ENCODE assay signal across 15 mouse cellular contexts in genomic region chr5:122923871-122924465, GRCm38 (mm10).
DNase-seq lines count a peak whose midpoint lies in the region; ATAC-seq and TF ChIP-seq lines count a peak whose summit lies in the region.
"Had no signal": no experiment of that assay in that cellular context is flagged by ENCODE, and none has a peak within 500 bp of the region (broad histone marks: within the 10 kb centered on the region; RNA-seq: fewer than 3 reads in every experiment).

No protein-coding gene starts in this region.

- 0 out of 2 replicates have a peak overlapping the region, but pooled peaks have one; percentile 15 for H3K9ac ChIP-seq in hindbrain, embryonic 13.5 days
- H3K9ac ChIP-seq in hindbrain, postnatal 0 days (replicated peaks; ENCODE audit: low read length) = no peak overlapping the region
- no peak overlapping the region for H3K9ac ChIP-seq in midbrain, postnatal 0 days (replicated peaks; ENCODE audit: low read length, poor library complexity, severe bottlenecking)
- H3K9ac ChIP-seq in midbrain, embryonic 14.5 days (replicated peaks; ENCODE audit: low read length) = no peak overlapping the region
- H3K9ac ChIP-seq: embryonic facial prominence, embryonic 15.5 days; limb, embryonic 12.5 days; neural tube, embryonic 13.5 days had no signal

- no peak overlapping the region for H3K4me3 ChIP-seq in hindbrain, embryonic 13.5 days
- no peak overlapping the region for H3K4me3 ChIP-seq in hindbrain, postnatal 0 days (ENCODE audit: low read length)
- no peak overlapping the region for H3K4me3 ChIP-seq in midbrain, postnatal 0 days (ENCODE audit: low read depth, low read length)
- no peak overlapping the region for H3K4me3 ChIP-seq in midbrain, embryonic 14.5 days (replicated peaks; ENCODE audit: low read depth, low read length)
- H3K4me3 ChIP-seq: embryonic facial prominence, embryonic 15.5 days; hindbrain, embryonic 10.5 days; limb, embryonic 12.5 days; neural tube, embryonic 13.5 days had no signal

- no peak overlapping the region for H3K27ac ChIP-seq in hindbrain, embryonic 13.5 days
- H3K27ac ChIP-seq in hindbrain, postnatal 0 days = no peak overlapping the region
- H3K27ac ChIP-seq in midbrain, postnatal 0 days (ENCODE audit: low read depth, low read length) = no peak overlapping the region
- H3K27ac ChIP-seq in midbrain, embryonic 14.5 days (replicated peaks; ENCODE audit: low read depth, low read length) = no peak overlapping the region
- H3K27ac ChIP-seq: embryonic facial prominence, embryonic 15.5 days; hindbrain, embryonic 10.5 days; limb, embryonic 12.5 days; macrophage; neural tube, embryonic 13.5 days had no signal

- H3K36me3 ChIP-seq in hindbrain, embryonic 13.5 days = no peaks in the 10 kb centered on the region
- no peaks in the 10 kb centered on the region for H3K36me3 ChIP-seq in hindbrain, postnatal 0 days (ENCODE audit: insufficient read depth, low read length)
- H3K36me3 ChIP-seq in midbrain, postnatal 0 days (ENCODE audit: insufficient read depth, low read length) = no peaks in the 10 kb centered on the region
- no peaks in the 10 kb centered on the region for H3K36me3 ChIP-seq in midbrain, embryonic 14.5 days (ENCODE audit: control insufficient read depth, insufficient read depth, low read length)
- H3K36me3 ChIP-seq: embryonic facial prominence, embryonic 15.5 days; limb, embryonic 12.5 days; neural tube, embryonic 13.5 days had no signal

- no peaks in the 10 kb centered on the region for H3K27me3 ChIP-seq in hindbrain, embryonic 13.5 days
- H3K27me3 ChIP-seq in hindbrain, postnatal 0 days (ENCODE audit: insufficient read depth, low read length) = no peaks in the 10 kb centered on the region
- H3K27me3 ChIP-seq in midbrain, postnatal 0 days (ENCODE audit: insufficient read depth, low read length) = no peaks in the 10 kb centered on the region
- no peaks in the 10 kb centered on the region for H3K27me3 ChIP-seq in midbrain, embryonic 14.5 days (ENCODE audit: control insufficient read depth, insufficient read depth, low read length)
- H3K27me3 ChIP-seq: embryonic facial prominence, embryonic 15.5 days; limb, embryonic 12.5 days; neural tube, embryonic 13.5 days; Patski had no signal

- H3K4me2 ChIP-seq in hindbrain, embryonic 13.5 days = no peak overlapping the region
- no peak overlapping the region for H3K4me2 ChIP-seq in hindbrain, postnatal 0 days (ENCODE audit: low read depth, low read length)
- H3K4me2 ChIP-seq in midbrain, postnatal 0 days (ENCODE audit: low read depth, low read length, poor library complexity, severe bottlenecking) = no peak overlapping the region
- no peak overlapping the region for H3K4me2 ChIP-seq in midbrain, embryonic 14.5 days (ENCODE audit: low read length)
- H3K4me2 ChIP-seq: embryonic facial prominence, embryonic 15.5 days; limb, embryonic 12.5 days; neural tube, embryonic 13.5 days had no signal

- 94% methylated on average over 10 of the region's 10 CpGs for WGBS in hindbrain, embryonic 13.5 days
- WGBS in hindbrain, postnatal 0 days = 91% methylated on average over 10 of the region's 10 CpGs
- 91% methylated on average over 10 of the region's 10 CpGs for WGBS in midbrain, postnatal 0 days
- 95% methylated on average over 10 of the region's 10 CpGs for WGBS in midbrain, embryonic 14.5 days

- DNase-seq in hindbrain, postnatal 0 days (ENCODE audit: low spot score) = no peak
- peak; percentile 69 to 80 for DNase-seq in cerebellum, adult 18-20 months
- DNase-seq in cerebellum, postnatal 25 days = peak; percentile 71 to 80
- DNase-seq in heart, postnatal 36 days = peak; percentile 25 to 29
- no peak for DNase-seq in midbrain, postnatal 0 days (ENCODE audit: low spot score)
- DNase-seq in midbrain, embryonic 14.5 days = no peak

- intact Hi-C loops in heart, postnatal 36 days (cut with DNase I) = no loop called here

- TF ChIP-seq CTCF in hindbrain, postnatal 0 days (IDR thresholded peaks at IDR 0.05; ENCODE audit: low read depth) = no peak
- TF ChIP-seq CTCF in midbrain, postnatal 0 days (IDR thresholded peaks at IDR 0.05) = no peak

- no peak for ATAC-seq in hindbrain, embryonic 13.5 days (ENCODE audit: low FRiP score)
- ATAC-seq in hindbrain, postnatal 0 days = no peak
- ATAC-seq in midbrain, postnatal 0 days (ENCODE audit: low FRiP score) = no peak
- no peak for ATAC-seq in midbrain, embryonic 14.5 days (ENCODE audit: low FRiP score, low TSS enrichment)
- ATAC-seq: forebrain, embryonic 16.5 days; midbrain, embryonic 16.5 days; Patski had no signal

- H3K4me1 ChIP-seq in hindbrain, embryonic 13.5 days (replicated peaks) = no peaks in the 10 kb centered on the region; the same call in 1 of the 2 replicates
- H3K4me1 ChIP-seq in hindbrain, postnatal 0 days (ENCODE audit: insufficient read depth, low read length) = peaks cover 3% of the 10 kb centered on the region; the same call in 1 of the 2 replicates
- no peaks in the 10 kb centered on the region for H3K4me1 ChIP-seq in midbrain, postnatal 0 days (ENCODE audit: insufficient read depth, low read length)
- H3K4me1 ChIP-seq in midbrain, embryonic 14.5 days (ENCODE audit: control insufficient read depth, insufficient read depth, low read length) = no peaks in the 10 kb centered on the region

- H3K9me3 ChIP-seq in hindbrain, embryonic 13.5 days = no peaks in the 10 kb centered on the region
- no peaks in the 10 kb centered on the region for H3K9me3 ChIP-seq in hindbrain, postnatal 0 days (ENCODE audit: low read length)
- no peaks in the 10 kb centered on the region for H3K9me3 ChIP-seq in midbrain, postnatal 0 days (ENCODE audit: low read length)
- no peaks in the 10 kb centered on the region for H3K9me3 ChIP-seq in midbrain, embryonic 14.5 days (ENCODE audit: control insufficient read depth, low read length)
- H3K9me3 ChIP-seq: embryonic facial prominence, embryonic 15.5 days; hindbrain, embryonic 10.5 days; limb, embryonic 12.5 days; neural tube, embryonic 13.5 days had no signal

Comparison
In these comparisons a context has a peak if more than half of its experiments do, and no peak if none do; other contexts are left out.
1. DNase-seq: peak in cerebellum, adult 18-20 months (2 of 2), cerebellum, postnatal 25 days (2 of 2) and heart, postnatal 36 days (2 of 2); none in hindbrain, postnatal 0 days (single experiment), midbrain, postnatal 0 days (single experiment) and midbrain, embryonic 14.5 days (single experiment).